Mouse (Mus musculus) lung, postnatal 0 days (tissue): Measurements from ENCODE around the gene Mlph.

Experiments used
- CTCF ChIP-seq: IDR thresholded peaks from 2 replicates; pipeline ENCODE4 v1.5.1; 2016; ENCODE audit warnings: antibody characterized with exemption, mild to moderate bottlenecking
- EP300 ChIP-seq: IDR thresholded peaks from 2 replicates; pipeline ENCODE4 v1.6.1; 2016; ENCODE audit warnings: antibody characterized with exemption, mild to moderate bottlenecking, control low read depth

- TF ChIP-seq EP300 (no peak), CTCF (no peak)
Observed at GRCm38 (mm10) chr1:90921687-90922086, 6.8 kb downstream of the Mlph start.
